Mouse (Mus musculus): ENCODE data around the gene Zswim8.

The Zswim8 gene

DNA sequence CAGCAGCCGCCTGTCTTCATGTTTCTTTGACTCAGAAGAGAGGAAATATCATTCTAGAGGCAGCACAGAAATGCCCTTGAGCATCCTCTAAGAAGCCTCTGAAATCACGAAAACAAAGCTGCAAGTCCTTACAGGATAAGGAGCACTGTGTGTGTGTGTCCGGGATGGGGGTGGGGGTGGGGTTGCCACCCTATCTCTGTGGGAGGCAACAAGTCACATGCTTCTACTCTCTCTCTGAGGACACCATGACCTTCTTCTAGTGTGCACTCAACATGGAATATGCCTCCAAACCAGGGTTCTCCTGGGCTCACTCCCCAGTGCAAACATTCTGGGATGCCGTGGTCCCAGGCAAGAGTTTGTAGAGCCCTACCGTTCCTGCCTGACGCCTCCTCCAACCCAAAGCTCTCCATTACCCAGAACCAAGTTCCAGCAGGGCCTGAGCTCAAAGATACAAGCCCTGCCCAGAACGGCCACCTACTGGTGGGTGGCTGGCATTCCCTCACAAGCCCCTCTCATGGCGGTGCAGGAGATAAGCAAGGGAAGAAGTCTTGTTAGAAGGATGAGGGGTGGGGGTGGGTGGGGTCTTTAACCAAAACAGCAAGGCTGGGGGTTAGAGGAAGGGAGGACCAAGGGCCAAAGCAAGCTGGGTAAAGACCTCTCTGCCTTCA is 51.5 kb downstream of the Zswim8 start:
- H3K4me1 ChIP-seq (replicated peaks; ENCODE audit: low read depth, low read length), result peaks cover 29% of the 10 kb centered on the region
- H3K27me3 ChIP-seq (ENCODE audit: insufficient read depth, low read length), result no peaks in the 10 kb centered on the region
- no peaks in the 10 kb centered on the region for H3K9me3 ChIP-seq (ENCODE audit: low read length)
- TF ChIP-seq NANOG (IDR thresholded peaks at IDR 0.05; ENCODE audit: borderline replicate concordance, low read length), result no peak
- TF ChIP-seq CTCF (conservative IDR thresholded peaks at IDR 0.05; ENCODE audit: low read length), result no peak
- no peak for TF ChIP-seq POU5F1 (IDR thresholded peaks at IDR 0.05; ENCODE audit: borderline replicate concordance, low read length)
- peaks cover 95% of the 10 kb centered on the region for H3K36me3 ChIP-seq (ENCODE audit: insufficient read depth, low read length)
- H3K4me3 ChIP-seq (replicated peaks; ENCODE audit: low read length), result no peak overlapping the region

DNA sequence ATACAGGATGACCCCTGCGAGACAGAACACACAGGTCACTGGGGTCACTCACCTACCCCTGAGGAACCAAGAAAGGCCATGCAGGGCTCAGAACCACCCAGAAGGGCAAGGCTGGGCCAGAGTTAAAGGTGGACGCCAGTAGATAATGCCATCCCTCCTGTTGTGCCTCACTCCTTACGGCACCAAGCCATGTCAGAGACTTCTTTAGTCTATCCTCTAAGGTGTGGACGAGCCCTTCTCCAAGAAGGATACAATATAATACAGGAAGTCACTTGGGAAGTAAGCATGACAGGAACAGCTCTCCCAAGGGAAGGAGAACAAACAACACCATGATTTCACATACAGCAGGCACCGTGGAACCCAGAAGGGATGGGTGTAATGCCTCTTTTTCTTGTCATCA is 57.6 kb downstream of the Zswim8 start:
- Histone ChIP-seq H3K4me1 (replicated peaks; ENCODE audit: low read depth, low read length) (peaks cover 21% of the 10 kb centered on the region), H3K4me3 (replicated peaks; ENCODE audit: low read length) (no peak overlapping the region), H3K27me3 (ENCODE audit: insufficient read depth, low read length) (no peaks in the 10 kb centered on the region), H3K9me3 (ENCODE audit: low read length) (no peaks in the 10 kb centered on the region), H3K36me3 (ENCODE audit: insufficient read depth, low read length) (peaks cover 80% of the 10 kb centered on the region)
- no peak for TF ChIP-seq CTCF (conservative IDR thresholded peaks at IDR 0.05; ENCODE audit: low read length)
- TF ChIP-seq POU5F1 (IDR thresholded peaks at IDR 0.05; ENCODE audit: borderline replicate concordance, low read length), result no peak
- TF ChIP-seq NANOG (IDR thresholded peaks at IDR 0.05; ENCODE audit: borderline replicate concordance, low read length), result no peak

DNA sequence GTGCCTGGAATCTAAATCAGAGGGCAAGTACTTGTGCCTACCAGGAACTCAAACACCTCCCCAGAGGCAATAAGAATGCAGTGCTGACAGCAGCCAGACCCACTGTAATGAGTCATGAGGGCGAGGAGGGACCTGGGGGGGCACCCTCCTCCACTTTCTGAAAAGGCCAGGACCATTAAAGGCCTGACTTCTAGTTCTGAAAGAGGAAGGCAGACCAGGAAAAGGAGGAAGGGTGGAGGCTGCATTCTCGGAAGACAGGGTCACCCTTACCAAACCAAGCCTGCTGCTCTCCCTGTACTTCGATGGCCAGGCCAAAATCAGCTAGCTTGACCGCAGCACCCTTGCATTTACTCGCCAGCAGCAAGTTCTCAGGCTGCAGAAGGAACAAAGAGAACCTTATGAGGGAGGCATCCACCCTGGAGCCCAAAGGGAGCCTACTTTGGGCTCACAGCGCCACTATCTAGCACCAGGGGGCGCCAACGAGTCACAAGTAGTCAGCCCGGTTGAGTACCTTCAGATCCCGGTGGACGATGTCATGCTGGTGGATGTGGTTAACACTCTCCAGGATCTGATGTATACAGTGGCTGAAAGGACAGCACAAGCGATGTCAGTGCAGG is 58.4 kb downstream of the Zswim8 start:
- peaks cover 80% of the 10 kb centered on the region for H3K36me3 ChIP-seq (ENCODE audit: insufficient read depth, low read length)
- H3K27me3 ChIP-seq (ENCODE audit: insufficient read depth, low read length), result no peaks in the 10 kb centered on the region
- no peak overlapping the region for H3K4me3 ChIP-seq (replicated peaks; ENCODE audit: low read length)
- H3K9me3 ChIP-seq (ENCODE audit: low read length), result no peaks in the 10 kb centered on the region
- peak; percentile 87 for TF ChIP-seq CTCF (conservative IDR thresholded peaks at IDR 0.05; ENCODE audit: low read length)
- TF ChIP-seq NANOG (IDR thresholded peaks at IDR 0.05; ENCODE audit: borderline replicate concordance, low read length), result no peak
- H3K4me1 ChIP-seq (replicated peaks; ENCODE audit: low read depth, low read length), result peaks cover 19% of the 10 kb centered on the region

DNA sequence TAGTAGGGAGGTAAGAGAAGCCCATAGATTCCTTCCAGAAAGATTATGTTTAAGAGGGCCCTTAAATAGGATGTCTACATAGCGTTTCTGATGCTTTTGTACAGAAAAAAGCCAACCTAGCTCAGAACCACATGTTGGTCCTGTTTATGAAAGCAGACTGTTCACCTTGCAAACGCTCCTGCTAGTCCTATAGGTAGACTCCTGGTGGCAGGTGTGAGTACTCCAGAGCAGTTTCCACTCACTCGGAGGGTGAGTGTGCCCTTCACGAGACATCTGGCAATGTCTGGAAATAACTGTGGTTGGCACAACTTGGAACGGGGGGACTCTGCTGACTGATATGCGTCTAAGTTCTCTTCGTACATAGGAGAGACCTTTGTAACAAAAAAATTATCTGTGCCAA is 60.6 kb downstream of the Zswim8 start:
- Histone ChIP-seq H3K9me3 (ENCODE audit: low read length) (no peaks in the 10 kb centered on the region), H3K4me1 (replicated peaks; ENCODE audit: low read depth, low read length) (peaks cover 19% of the 10 kb centered on the region), H3K4me3 (replicated peaks; ENCODE audit: low read length) (no peak overlapping the region), H3K36me3 (ENCODE audit: insufficient read depth, low read length) (peaks cover 70% of the 10 kb centered on the region), H3K27me3 (ENCODE audit: insufficient read depth, low read length) (no peaks in the 10 kb centered on the region)
- TF ChIP-seq NANOG (IDR thresholded peaks at IDR 0.05; ENCODE audit: borderline replicate concordance, low read length) (no peak), CTCF (conservative IDR thresholded peaks at IDR 0.05; ENCODE audit: low read length) (no peak), POU5F1 (IDR thresholded peaks at IDR 0.05; ENCODE audit: borderline replicate concordance, low read length) (no peak)

DNA sequence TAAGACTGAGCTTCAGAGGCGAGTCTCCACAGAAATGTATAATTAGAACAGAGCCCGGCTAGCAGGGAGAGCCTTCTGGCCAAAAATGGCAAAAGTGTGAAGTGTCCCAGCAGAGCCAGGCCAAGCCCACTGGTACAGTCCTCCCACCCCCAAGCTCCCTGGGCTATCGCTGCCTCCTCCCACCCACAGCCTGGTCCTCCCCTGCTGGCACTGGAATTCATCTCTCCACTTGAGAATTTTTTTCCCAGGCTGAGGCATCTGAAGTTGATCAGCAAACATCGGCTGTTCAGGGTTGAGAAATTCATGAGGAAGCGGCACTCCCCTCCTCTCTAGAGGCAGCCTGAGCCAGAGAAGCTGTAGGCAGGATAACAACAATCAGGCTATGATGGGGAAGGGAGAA is 61.2 kb downstream of the Zswim8 start:
- H3K36me3 ChIP-seq (ENCODE audit: insufficient read depth, low read length), result peaks cover 63% of the 10 kb centered on the region
- H3K27me3 ChIP-seq (ENCODE audit: insufficient read depth, low read length), result no peaks in the 10 kb centered on the region
- H3K4me1 ChIP-seq (replicated peaks; ENCODE audit: low read depth, low read length), result peaks cover 24% of the 10 kb centered on the region
- H3K4me3 ChIP-seq (replicated peaks; ENCODE audit: low read length), result no peak overlapping the region
- H3K9me3 ChIP-seq (ENCODE audit: low read length), result no peaks in the 10 kb centered on the region
- TF ChIP-seq CTCF (conservative IDR thresholded peaks at IDR 0.05; ENCODE audit: low read length), result no peak
- TF ChIP-seq NANOG (IDR thresholded peaks at IDR 0.05; ENCODE audit: borderline replicate concordance, low read length), result no peak
- no peak for TF ChIP-seq POU5F1 (IDR thresholded peaks at IDR 0.05; ENCODE audit: borderline replicate concordance, low read length)

DNA sequence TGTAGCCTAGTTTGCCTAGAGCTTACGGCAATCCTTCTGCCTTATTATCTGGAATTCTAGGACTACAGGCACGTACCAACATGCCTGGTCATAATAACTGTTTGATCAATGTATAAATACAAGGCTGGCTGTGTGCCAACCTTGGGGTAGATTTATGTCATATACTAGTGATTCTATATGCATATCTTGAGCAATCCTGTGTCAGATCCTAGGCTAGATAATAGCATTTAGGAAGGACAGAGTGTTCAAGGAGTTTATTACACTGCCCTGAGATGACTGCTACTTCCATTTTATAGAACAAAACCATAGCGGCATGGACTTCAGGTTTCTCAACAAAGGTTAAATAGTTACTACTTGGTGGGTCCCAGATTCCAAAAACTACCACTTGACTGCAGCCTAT is 64.6 kb downstream of the Zswim8 start:
- Histone ChIP-seq H3K27me3 (ENCODE audit: insufficient read depth, low read length) (no peaks in the 10 kb centered on the region), H3K36me3 (ENCODE audit: insufficient read depth, low read length) (peaks cover 44% of the 10 kb centered on the region), H3K4me3 (replicated peaks; ENCODE audit: low read length) (no peak overlapping the region), H3K9me3 (ENCODE audit: low read length) (no peaks in the 10 kb centered on the region), H3K4me1 (replicated peaks; ENCODE audit: low read depth, low read length) (peaks cover 37% of the 10 kb centered on the region)
- TF ChIP-seq NANOG (IDR thresholded peaks at IDR 0.05; ENCODE audit: borderline replicate concordance, low read length), result no peak
- TF ChIP-seq CTCF (conservative IDR thresholded peaks at IDR 0.05; ENCODE audit: low read length), result no peak
- TF ChIP-seq POU5F1 (IDR thresholded peaks at IDR 0.05; ENCODE audit: borderline replicate concordance, low read length), result no peak

DNA sequence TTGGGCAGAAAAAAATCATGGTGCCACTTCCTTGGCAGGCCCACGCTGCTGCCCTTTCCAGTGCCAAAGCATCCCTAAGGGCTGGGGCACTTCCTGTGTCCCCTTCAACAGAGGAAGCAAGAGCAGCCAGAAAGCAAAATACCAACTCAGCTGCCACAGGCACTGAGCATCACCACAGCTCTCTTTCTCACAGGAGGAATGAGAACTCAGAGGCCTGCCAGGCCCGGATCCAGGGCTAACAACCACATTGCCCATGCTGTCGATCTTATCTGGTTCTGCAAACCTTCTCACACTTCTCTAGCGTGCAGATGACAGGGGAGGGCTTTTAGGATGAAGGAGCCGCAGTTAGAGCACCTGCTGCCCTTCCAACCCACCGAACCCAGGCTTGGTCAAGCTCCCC is 65.5 kb downstream of the Zswim8 start:
- H3K36me3 ChIP-seq (ENCODE audit: insufficient read depth, low read length), result peaks cover 51% of the 10 kb centered on the region
- H3K9me3 ChIP-seq (ENCODE audit: low read length), result no peaks in the 10 kb centered on the region
- H3K4me3 ChIP-seq (replicated peaks; ENCODE audit: low read length), result no peak overlapping the region
- no peaks in the 10 kb centered on the region for H3K27me3 ChIP-seq (ENCODE audit: insufficient read depth, low read length)
- no peak for TF ChIP-seq NANOG (IDR thresholded peaks at IDR 0.05; ENCODE audit: borderline replicate concordance, low read length)
- no peak for TF ChIP-seq POU5F1 (IDR thresholded peaks at IDR 0.05; ENCODE audit: borderline replicate concordance, low read length)
- no peak for TF ChIP-seq CTCF (conservative IDR thresholded peaks at IDR 0.05; ENCODE audit: low read length)
- H3K4me1 ChIP-seq (replicated peaks; ENCODE audit: low read depth, low read length), result peaks cover 39% of the 10 kb centered on the region

All from E14TG2a.4 (cell line).